In the genomic region with DNA sequence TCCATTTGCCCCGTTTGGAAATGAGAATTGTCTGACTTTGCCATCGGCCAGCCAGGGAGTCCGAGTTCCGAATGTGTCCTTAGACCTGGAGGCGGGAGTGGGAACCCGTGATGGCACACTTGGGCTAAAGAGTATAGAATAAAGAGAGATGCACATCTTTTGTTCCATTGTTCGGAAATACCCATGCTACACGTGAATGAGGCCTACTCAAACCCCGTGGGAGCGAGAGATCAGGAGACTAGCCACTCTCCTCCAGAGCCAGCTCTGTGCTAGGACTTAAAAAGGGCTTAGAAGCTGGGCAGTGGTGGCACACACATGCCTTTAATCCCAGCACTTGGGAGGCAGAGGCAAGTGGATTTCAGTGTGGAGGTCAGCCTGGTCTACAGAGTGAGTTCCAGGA, we compare ENCODE assay signal across 7 mouse cellular contexts. TPM values are rescaled to one million over a fixed set of nuclear protein-coding genes. Genes with fewer than 3 reads are reported as not detected.
DNase-seq lines count a peak whose midpoint lies in the region; ATAC-seq and TF ChIP-seq lines count a peak whose summit lies in the region.

No protein-coding gene starts in this region.

- no peak for DNase-seq in hindbrain, embryonic 10.5 days (ENCODE audit: low spot score)
- no peak for DNase-seq in hindbrain, embryonic 11.5 days (ENCODE audit: low spot score)
- DNase-seq in midbrain, embryonic 11.5 days (ENCODE audit: low spot score, missing footprints): no peak
- DNase-seq in stomach, postnatal 0 days (ENCODE audit: low spot score): no peak

- no peak for TF ChIP-seq EP300 in stomach, postnatal 0 days (optimal IDR thresholded peaks at IDR 0.05)

- no peak for TF ChIP-seq CTCF in stomach, postnatal 0 days (IDR thresholded peaks at IDR 0.05; ENCODE audit: low read depth)

- no peak for ATAC-seq in hindbrain, embryonic 11.5 days (ENCODE audit: low FRiP score)
- no peak for ATAC-seq in midbrain, embryonic 16.5 days
- no peak for ATAC-seq in midbrain, embryonic 11.5 days (ENCODE audit: low FRiP score)
- no peak for ATAC-seq in hindbrain, embryonic 16.5 days
- ATAC-seq in stomach, postnatal 0 days (ENCODE audit: low FRiP score, low TSS enrichment): no peak
- ATAC-seq in megakaryocyte, adult 5-6 weeks (ENCODE audit: poor library complexity, severe bottlenecking): no peak

- 0 out of 2 replicates have a peak overlapping the region, but pooled peaks have one; percentile 59 for H3K27ac ChIP-seq in hindbrain, embryonic 10.5 days
- H3K27ac ChIP-seq in hindbrain, embryonic 11.5 days (ENCODE audit: low read depth, low read length): no peak overlapping the region
- H3K27ac ChIP-seq in midbrain, embryonic 16.5 days (ENCODE audit: low read length): peak overlapping the region; percentile 50; the same call in 1 of the 2 replicates
- no peak overlapping the region for H3K27ac ChIP-seq in midbrain, embryonic 11.5 days (ENCODE audit: low read depth, low read length)
- peak overlapping the region; percentile 59; the same call in 1 of the 2 replicates for H3K27ac ChIP-seq in hindbrain, embryonic 16.5 days (ENCODE audit: low read depth, low read length)
- H3K27ac ChIP-seq in stomach, postnatal 0 days (replicated peaks): peak overlapping the region; percentile 94

- H3K9ac ChIP-seq in hindbrain, embryonic 11.5 days (ENCODE audit: low read depth, low read length): no peak overlapping the region
- H3K9ac ChIP-seq in midbrain, embryonic 16.5 days (ENCODE audit: low read depth, low read length): no peak overlapping the region
- H3K9ac ChIP-seq in midbrain, embryonic 11.5 days (ENCODE audit: low read length): no peak overlapping the region
- peak overlapping the region; percentile 28; the same call in 1 of the 2 replicates for H3K9ac ChIP-seq in hindbrain, embryonic 16.5 days (ENCODE audit: low read depth, low read length)
- peak overlapping the region; percentile 47 for H3K9ac ChIP-seq in stomach, postnatal 0 days (ENCODE audit: low read length)

- peaks cover 94% of the 10 kb centered on the region for H3K36me3 ChIP-seq in hindbrain, embryonic 10.5 days
- no peaks in the 10 kb centered on the region for H3K36me3 ChIP-seq in hindbrain, embryonic 11.5 days (ENCODE audit: control insufficient read depth, insufficient read depth, low read length)
- H3K36me3 ChIP-seq in midbrain, embryonic 16.5 days (ENCODE audit: control insufficient read depth, insufficient read depth, low read length): peaks cover 53% of the 10 kb centered on the region
- no peaks in the 10 kb centered on the region for H3K36me3 ChIP-seq in midbrain, embryonic 11.5 days (ENCODE audit: control insufficient read depth, insufficient read depth, low read length)
- peaks cover 46% of the 10 kb centered on the region for H3K36me3 ChIP-seq in hindbrain, embryonic 16.5 days (ENCODE audit: control insufficient read depth, insufficient read depth, low read length)
- 0 out of 2 replicates have a peak, but pooled peaks cover 6% of the 10 kb centered on the region for H3K36me3 ChIP-seq in stomach, postnatal 0 days (ENCODE audit: control insufficient read depth, insufficient read depth, low read length)

- H3K27me3 ChIP-seq in hindbrain, embryonic 10.5 days (ENCODE audit: insufficient read depth, poor library complexity, severe bottlenecking): no peaks in the 10 kb centered on the region
- H3K27me3 ChIP-seq in hindbrain, embryonic 11.5 days (ENCODE audit: control insufficient read depth, insufficient read depth, low read length): no peaks in the 10 kb centered on the region
- no peaks in the 10 kb centered on the region for H3K27me3 ChIP-seq in midbrain, embryonic 16.5 days (ENCODE audit: control insufficient read depth, insufficient read depth, low read depth, low read length)
- H3K27me3 ChIP-seq in midbrain, embryonic 11.5 days (ENCODE audit: control insufficient read depth, insufficient read depth, low read length): no peaks in the 10 kb centered on the region; the same call in 1 of the 2 replicates
- H3K27me3 ChIP-seq in hindbrain, embryonic 16.5 days (replicated peaks; ENCODE audit: control insufficient read depth, insufficient read depth, low read length): no peaks in the 10 kb centered on the region
- no peaks in the 10 kb centered on the region for H3K27me3 ChIP-seq in stomach, postnatal 0 days (ENCODE audit: control insufficient read depth, insufficient read depth, low read length)

- H3K9me3 ChIP-seq in hindbrain, embryonic 10.5 days: no peaks in the 10 kb centered on the region
- H3K9me3 ChIP-seq in hindbrain, embryonic 11.5 days (ENCODE audit: control insufficient read depth, low read length): no peaks in the 10 kb centered on the region
- H3K9me3 ChIP-seq in midbrain, embryonic 16.5 days (replicated peaks; ENCODE audit: control insufficient read depth, low read length, poor library complexity, severe bottlenecking): no peaks in the 10 kb centered on the region
- H3K9me3 ChIP-seq in midbrain, embryonic 11.5 days (ENCODE audit: control insufficient read depth, low read length): no peaks in the 10 kb centered on the region
- H3K9me3 ChIP-seq in hindbrain, embryonic 16.5 days (ENCODE audit: control insufficient read depth, low read length): no peaks in the 10 kb centered on the region
- no peaks in the 10 kb centered on the region for H3K9me3 ChIP-seq in stomach, postnatal 0 days (ENCODE audit: control insufficient read depth, low read length)

- H3K4me2 ChIP-seq in hindbrain, embryonic 11.5 days (replicated peaks; ENCODE audit: low read depth, low read length): no peak overlapping the region
- no peak overlapping the region for H3K4me2 ChIP-seq in midbrain, embryonic 16.5 days (ENCODE audit: low read length)
- no peak overlapping the region for H3K4me2 ChIP-seq in midbrain, embryonic 11.5 days
- no peak overlapping the region for H3K4me2 ChIP-seq in hindbrain, embryonic 16.5 days (ENCODE audit: low read length)
- no peak overlapping the region for H3K4me2 ChIP-seq in stomach, postnatal 0 days (replicated peaks; ENCODE audit: low read depth)

- WGBS in hindbrain, embryonic 10.5 days: 80% methylated on average over 10 of the region's 10 CpGs
- 77% methylated on average over 10 of the region's 10 CpGs for WGBS in hindbrain, embryonic 11.5 days
- WGBS in midbrain, embryonic 16.5 days: 71% methylated on average over 10 of the region's 10 CpGs
- WGBS in midbrain, embryonic 11.5 days: 77% methylated on average over 10 of the region's 10 CpGs
- WGBS in hindbrain, embryonic 16.5 days: 74% methylated on average over 10 of the region's 10 CpGs
- 82% methylated on average over 10 of the region's 10 CpGs for WGBS in stomach, postnatal 0 days

- no peak overlapping the region for H3K4me3 ChIP-seq in hindbrain, embryonic 10.5 days
- H3K4me3 ChIP-seq in hindbrain, embryonic 11.5 days (ENCODE audit: low read depth, low read length): no peak overlapping the region
- H3K4me3 ChIP-seq in midbrain, embryonic 16.5 days (ENCODE audit: low read depth, low read length): no peak overlapping the region
- no peak overlapping the region for H3K4me3 ChIP-seq in midbrain, embryonic 11.5 days (ENCODE audit: low read depth, low read length)
- H3K4me3 ChIP-seq in hindbrain, embryonic 16.5 days (ENCODE audit: low read length): no peak overlapping the region
- H3K4me3 ChIP-seq in stomach, postnatal 0 days (ENCODE audit: low read depth, low read length): no peak overlapping the region

- peaks cover 33% of the 10 kb centered on the region for H3K4me1 ChIP-seq in hindbrain, embryonic 10.5 days (replicated peaks)
- H3K4me1 ChIP-seq in hindbrain, embryonic 11.5 days (replicated peaks; ENCODE audit: control insufficient read depth, insufficient read depth, low read length): no peaks in the 10 kb centered on the region
- H3K4me1 ChIP-seq in midbrain, embryonic 16.5 days (ENCODE audit: control insufficient read depth, insufficient read depth, low read length): no peaks in the 10 kb centered on the region
- no peaks in the 10 kb centered on the region for H3K4me1 ChIP-seq in midbrain, embryonic 11.5 days (ENCODE audit: control insufficient read depth, insufficient read depth, low read length)
- no peaks in the 10 kb centered on the region; the same call in 1 of the 2 replicates for H3K4me1 ChIP-seq in hindbrain, embryonic 16.5 days (ENCODE audit: control insufficient read depth, insufficient read depth, low read depth, low read length)
- peaks cover 31% of the 10 kb centered on the region for H3K4me1 ChIP-seq in stomach, postnatal 0 days (replicated peaks; ENCODE audit: control insufficient read depth, insufficient read depth)

RNA-seq across cellular contexts. Expression of a gene that starts 10.3 kb away (rescaled TPM):
- polyA plus RNA-seq in hindbrain, embryonic 10.5 days (2016; fragmentation: Nextera tagmentation; extraction: Ambion mirVana): 11.2 and 12.9 TPM in 2 replicates
- polyA plus RNA-seq in hindbrain, embryonic 11.5 days (2014; fragmentation: Nextera tagmentation; extraction: Ambion mirVana): 5.8 and 5.9 TPM in 2 replicates
- polyA plus RNA-seq in midbrain, embryonic 16.5 days (2015; fragmentation: Nextera tagmentation; extraction: Ambion mirVana): 13.2 and 14.2 TPM in 2 replicates
- 6.0 and 6.9 TPM in 2 replicates for polyA plus RNA-seq in midbrain, embryonic 11.5 days (2014; fragmentation: Nextera tagmentation; extraction: Ambion mirVana)
- 13.8 and 13.9 TPM in 2 replicates for polyA plus RNA-seq in hindbrain, embryonic 16.5 days (2015; fragmentation: Nextera tagmentation; extraction: Ambion mirVana)
- 16.0 and 17.1 TPM in 2 replicates for polyA plus RNA-seq in stomach, postnatal 0 days (2015; fragmentation: Nextera tagmentation; extraction: Ambion mirVana)
- 7.2 and 7.9 TPM in 2 replicates for total RNA-seq in megakaryocyte, adult 5-6 weeks (2015)
- total RNA-seq in megakaryocyte, adult 5-6 weeks (2017): 8.9 and 9.1 TPM in 2 replicates

RNA-seq across cellular contexts. Expression of a gene that starts 18.7 kb away (rescaled TPM):
- polyA plus RNA-seq in hindbrain, embryonic 10.5 days (2016; fragmentation: Nextera tagmentation; extraction: Ambion mirVana): 0.14 TPM in 1 of 2 replicates, not detected in the other
- not detected in 2 replicates for polyA plus RNA-seq in hindbrain, embryonic 11.5 days (2014; fragmentation: Nextera tagmentation; extraction: Ambion mirVana)
- 0.21 and 0.49 TPM in 2 replicates for polyA plus RNA-seq in midbrain, embryonic 16.5 days (2015; fragmentation: Nextera tagmentation; extraction: Ambion mirVana)
- 0.10 TPM in 1 of 2 replicates, not detected in the other for polyA plus RNA-seq in midbrain, embryonic 11.5 days (2014; fragmentation: Nextera tagmentation; extraction: Ambion mirVana)
- 0.26 and 0.50 TPM in 2 replicates for polyA plus RNA-seq in hindbrain, embryonic 16.5 days (2015; fragmentation: Nextera tagmentation; extraction: Ambion mirVana)
- polyA plus RNA-seq in stomach, postnatal 0 days (2015; fragmentation: Nextera tagmentation; extraction: Ambion mirVana): 0.08 TPM in 1 of 2 replicates, not detected in the other
- total RNA-seq in megakaryocyte, adult 5-6 weeks (2015): 0.11 and 0.45 TPM in 2 replicates
- 0.29 TPM in 1 of 2 replicates, not detected in the other for total RNA-seq in megakaryocyte, adult 5-6 weeks (2017)

RNA-seq across cellular contexts. Expression of a gene that starts 22.9 kb away (rescaled TPM):
- 53.1 and 59.6 TPM in 2 replicates for polyA plus RNA-seq in hindbrain, embryonic 10.5 days (2016; fragmentation: Nextera tagmentation; extraction: Ambion mirVana)
- polyA plus RNA-seq in hindbrain, embryonic 11.5 days (2014; fragmentation: Nextera tagmentation; extraction: Ambion mirVana): 50.9 and 51.6 TPM in 2 replicates
- 42.0 and 43.5 TPM in 2 replicates for polyA plus RNA-seq in midbrain, embryonic 16.5 days (2015; fragmentation: Nextera tagmentation; extraction: Ambion mirVana)
- polyA plus RNA-seq in midbrain, embryonic 11.5 days (2014; fragmentation: Nextera tagmentation; extraction: Ambion mirVana): 53.2 and 53.3 TPM in 2 replicates
- polyA plus RNA-seq in hindbrain, embryonic 16.5 days (2015; fragmentation: Nextera tagmentation; extraction: Ambion mirVana): 42.5 and 45.9 TPM in 2 replicates
- polyA plus RNA-seq in stomach, postnatal 0 days (2015; fragmentation: Nextera tagmentation; extraction: Ambion mirVana): 26.4 and 26.8 TPM in 2 replicates
- total RNA-seq in megakaryocyte, adult 5-6 weeks (2015): 10.6 and 13.1 TPM in 2 replicates
- 11.4 and 15.8 TPM in 2 replicates for total RNA-seq in megakaryocyte, adult 5-6 weeks (2017)

RNA-seq across cellular contexts. Expression of a gene that starts 27.6 kb away (rescaled TPM):
- 44.7 and 49.7 TPM in 2 replicates for polyA plus RNA-seq in hindbrain, embryonic 10.5 days (2016; fragmentation: Nextera tagmentation; extraction: Ambion mirVana)
- polyA plus RNA-seq in hindbrain, embryonic 11.5 days (2014; fragmentation: Nextera tagmentation; extraction: Ambion mirVana): 57.1 and 57.3 TPM in 2 replicates
- 93.8 and 96.5 TPM in 2 replicates for polyA plus RNA-seq in midbrain, embryonic 16.5 days (2015; fragmentation: Nextera tagmentation; extraction: Ambion mirVana)
- 38.0 and 47.0 TPM in 2 replicates for polyA plus RNA-seq in midbrain, embryonic 11.5 days (2014; fragmentation: Nextera tagmentation; extraction: Ambion mirVana)
- polyA plus RNA-seq in hindbrain, embryonic 16.5 days (2015; fragmentation: Nextera tagmentation; extraction: Ambion mirVana): 91.5 and 101 TPM in 2 replicates
- 42.3 and 42.4 TPM in 2 replicates for polyA plus RNA-seq in stomach, postnatal 0 days (2015; fragmentation: Nextera tagmentation; extraction: Ambion mirVana)
- 62.7 and 64.8 TPM in 2 replicates for total RNA-seq in megakaryocyte, adult 5-6 weeks (2015)
- total RNA-seq in megakaryocyte, adult 5-6 weeks (2017): 79.3 and 96.0 TPM in 2 replicates

RNA-seq across cellular contexts. Expression of a gene that starts 35.8 kb away (rescaled TPM):
- polyA plus RNA-seq in hindbrain, embryonic 10.5 days (2016; fragmentation: Nextera tagmentation; extraction: Ambion mirVana): 59.7 and 72.5 TPM in 2 replicates
- 54.3 and 54.8 TPM in 2 replicates for polyA plus RNA-seq in hindbrain, embryonic 11.5 days (2014; fragmentation: Nextera tagmentation; extraction: Ambion mirVana)
- 15.2 and 17.6 TPM in 2 replicates for polyA plus RNA-seq in midbrain, embryonic 16.5 days (2015; fragmentation: Nextera tagmentation; extraction: Ambion mirVana)
- polyA plus RNA-seq in midbrain, embryonic 11.5 days (2014; fragmentation: Nextera tagmentation; extraction: Ambion mirVana): 57.0 and 64.8 TPM in 2 replicates
- 17.9 and 19.0 TPM in 2 replicates for polyA plus RNA-seq in hindbrain, embryonic 16.5 days (2015; fragmentation: Nextera tagmentation; extraction: Ambion mirVana)
- polyA plus RNA-seq in stomach, postnatal 0 days (2015; fragmentation: Nextera tagmentation; extraction: Ambion mirVana): 10.6 and 11.8 TPM in 2 replicates
- 11.5 and 14.9 TPM in 2 replicates for total RNA-seq in megakaryocyte, adult 5-6 weeks (2015)
- 21.3 and 24.1 TPM in 2 replicates for total RNA-seq in megakaryocyte, adult 5-6 weeks (2017)

Comparison
In these comparisons a context has a peak if more than half of its experiments do, and no peak if none do; other contexts are left out.
1. H3K27ac ChIP-seq: peak in hindbrain, embryonic 10.5 days (single experiment), midbrain, embryonic 16.5 days (single experiment), hindbrain, embryonic 16.5 days (single experiment) and stomach, postnatal 0 days (single experiment); none in hindbrain, embryonic 11.5 days (single experiment) and midbrain, embryonic 11.5 days (single experiment).
2. H3K9ac ChIP-seq: peak in hindbrain, embryonic 16.5 days (single experiment) and stomach, postnatal 0 days (single experiment); none in hindbrain, embryonic 11.5 days (single experiment), midbrain, embryonic 16.5 days (single experiment) and midbrain, embryonic 11.5 days (single experiment).